Mouse (Mus musculus) testis, adult 2 months (tissue): Measurements from ENCODE around the gene Zfp809.

ENCODE experiments used
- CTCF ChIP-seq: fragments of 200-500 bp; IDR thresholded peaks from 2 replicates; pipeline ENCODE4 v1.5.1; 2012; ENCODE audit warnings: low read depth, mild to moderate bottlenecking, inconsistent platforms, low read length, moderate library complexity; ENCODE audit not compliant: control insufficient read depth, insufficient read depth, insufficient replicate concordance
- POLR2A ChIP-seq: fragments of 200-500 bp; IDR thresholded peaks from 2 replicates; pipeline ENCODE4 v1.6.1; 2012; ENCODE audit warnings: low read depth, mild to moderate bottlenecking, inconsistent platforms, low read length, moderate library complexity; ENCODE audit not compliant: control insufficient read depth

- TF ChIP-seq CTCF (no peak), POLR2A (no peak)
Observed at GRCm38 (mm10) chr9:22262611-22263010, 37.1 kb downstream of the Zfp809 start.
